Mouse (Mus musculus) monocyte, adult 5-6 weeks (primary cell): ENCODE data around the gene Acox2. TPM values are rescaled to one million over a fixed set of nuclear protein-coding genes. Genes with fewer than 3 reads are reported as not detected.
"Not testable (repeated sequence)": the region's sequence is repeated elsewhere in the genome, so short reads cannot be mapped to it uniquely, and the experiment has no call there.

Source experiments
- ATAC-seq: fragments of 153-309, 156-312 bp; replicated peaks from 2 replicates; pipeline ENCODE4 v1.8.0; 2017; ENCODE audit warnings: mild to moderate bottlenecking; ENCODE audit not compliant: low TSS enrichment, insufficient number of reproducible peaks, severe bottlenecking, poor library complexity, low FRiP score
- total RNA-seq: library from RNA; stranded (forward); fragments of 200-1000, 200-491, 200-594 nt; gene quantifications from 3 replicates; pipeline ENCODE4 v1.2.3, GENCODE M21; 2017

Gene Acox2
- not detected in 3 replicates for total RNA-seq

GRCm38 (mm10) chr14:8259166-8259565 is at the start of gene Acox2:
TSS of gene Acox2 (minus strand) at chr14:8259353.
- no peak for ATAC-seq

GRCm38 (mm10) chr14:8308650-8309049 is 49.5 kb upstream of the Acox2 start:
- ATAC-seq, result no peak

- ATAC-seq, result no peak
These were observed 47.7 kb upstream of the Acox2 start for GRCm38 (mm10) chr14:8306884-8307283.

DNA sequence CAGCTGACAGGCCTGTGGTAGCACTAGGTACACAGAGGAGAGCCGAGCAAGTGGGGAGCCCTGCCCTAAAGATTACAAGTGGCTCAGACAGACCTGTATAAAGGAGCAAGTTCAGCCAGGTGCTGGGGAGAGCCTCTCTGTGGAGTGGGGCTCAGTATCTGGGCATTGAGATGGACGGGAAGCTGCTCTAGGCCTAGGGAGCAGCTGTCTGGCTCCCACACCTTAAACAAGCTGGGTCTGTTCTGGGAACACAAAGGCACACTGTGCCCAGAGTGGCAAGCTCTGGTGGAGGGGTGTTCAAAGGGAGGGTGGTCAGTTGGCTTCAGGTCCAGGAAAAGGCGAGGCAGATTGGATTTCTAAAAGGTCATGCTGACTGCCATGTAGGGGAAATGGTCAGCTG is 45.9 kb upstream of the Acox2 start:
- ATAC-seq, result no peak

DNA sequence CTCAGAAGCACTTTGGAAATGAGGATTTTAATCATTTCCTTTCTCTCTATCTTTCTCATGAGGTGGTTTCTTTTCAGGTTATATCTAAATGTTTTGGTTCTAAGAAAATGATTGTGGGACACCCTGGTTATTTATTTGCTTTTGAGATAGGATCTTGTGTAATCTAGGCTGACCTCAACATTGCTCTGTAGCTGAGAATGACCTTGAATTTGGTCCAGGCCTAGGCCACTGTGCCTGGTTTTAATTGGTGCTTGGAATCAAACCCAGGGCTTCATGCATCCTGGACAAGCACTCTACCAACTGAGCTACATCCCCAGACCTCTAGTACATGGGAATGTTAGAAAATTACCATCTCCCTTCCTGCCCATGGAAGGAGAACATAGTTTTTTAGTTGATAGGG is 44.9 kb upstream of the Acox2 start:
- ATAC-seq, result no peak

DNA sequence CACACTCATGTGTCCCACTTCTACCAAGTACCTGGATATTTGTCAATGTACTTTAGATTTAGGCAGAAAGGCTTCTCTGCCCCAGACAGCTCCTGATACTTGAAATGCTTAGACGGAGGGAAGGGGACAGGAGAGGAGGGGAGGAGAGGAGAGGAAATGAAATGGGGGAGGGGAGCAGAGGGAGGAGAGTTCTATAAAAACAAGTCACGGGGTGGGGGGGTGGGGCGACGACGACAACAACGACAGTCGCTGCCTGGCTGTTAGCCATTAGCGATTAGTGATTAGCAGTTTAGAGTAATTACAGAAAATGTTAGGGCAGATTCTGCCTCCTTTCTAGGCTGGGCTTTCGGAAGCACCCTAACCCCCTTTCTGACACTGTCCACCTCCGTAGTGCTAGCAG is 43.5 kb upstream of the Acox2 start:
- ATAC-seq, result no peak

GRCm38 (mm10) chr14:8300281-8300680 is 41.1 kb upstream of the Acox2 start:
- no peak for ATAC-seq

DNA sequence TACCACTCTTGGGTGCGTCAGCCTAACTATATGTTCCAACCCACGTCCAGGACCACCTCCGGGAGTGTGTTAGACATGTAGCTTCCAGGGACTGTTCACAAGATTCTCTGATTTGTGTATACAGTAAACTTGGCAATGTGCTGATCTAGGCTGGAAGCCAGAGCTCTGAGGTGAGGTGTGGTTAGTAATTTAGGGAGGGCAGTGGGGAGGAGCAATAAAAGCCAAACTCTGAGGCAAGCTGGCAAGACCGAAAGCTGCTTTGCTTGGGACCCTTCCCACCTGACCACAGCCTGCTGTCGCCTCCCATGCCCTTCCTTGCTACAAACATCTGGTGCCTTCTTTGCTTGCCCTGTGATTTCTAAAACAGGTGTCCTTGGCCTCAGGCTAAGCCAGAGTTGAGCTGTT is 38.7 kb upstream of the Acox2 start:
- no peak for ATAC-seq

GRCm38 (mm10) chr14:8294257-8294656 is 35.1 kb upstream of the Acox2 start:
- ATAC-seq, result no peak

DNA sequence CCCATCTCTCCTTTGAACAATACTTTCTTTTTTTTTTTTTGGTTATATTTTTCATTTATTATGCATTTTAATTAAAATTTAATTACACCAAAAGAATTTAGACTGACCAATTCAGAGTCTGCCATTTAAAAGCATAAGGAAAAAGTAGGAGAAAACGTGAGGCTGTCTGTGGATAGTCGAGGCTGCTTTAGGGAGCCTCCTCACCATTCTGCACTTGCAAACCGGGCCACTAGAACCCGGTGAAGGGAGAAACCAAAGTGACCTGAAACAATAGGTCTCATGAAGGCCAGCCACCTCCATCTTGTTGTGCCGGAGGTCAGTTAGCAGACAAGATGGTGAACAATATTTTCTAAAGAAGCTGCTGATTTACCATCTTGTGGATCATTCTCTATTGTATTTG is 27.4 kb upstream of the Acox2 start:
- peak; percentile 100 for ATAC-seq

DNA sequence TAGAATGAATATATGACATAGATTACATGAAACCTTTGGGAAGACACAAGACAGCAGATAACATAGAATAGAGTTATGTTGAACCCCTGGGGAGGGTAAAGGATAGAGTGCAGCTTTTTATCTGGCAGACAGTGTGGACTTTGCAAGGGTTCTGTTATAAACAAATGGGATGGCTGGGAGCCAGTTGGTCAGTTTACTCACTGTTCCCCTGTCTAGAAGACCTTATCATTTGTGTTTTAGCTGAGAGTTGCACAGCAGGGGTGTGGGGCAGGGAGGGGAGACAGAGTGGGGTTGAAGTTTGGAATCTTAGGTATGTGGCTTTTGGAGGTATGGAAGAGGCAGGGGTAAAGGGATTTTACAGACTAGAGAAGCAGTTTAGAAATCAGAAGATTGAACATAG is 24.6 kb upstream of the Acox2 start:
- no peak for ATAC-seq

DNA sequence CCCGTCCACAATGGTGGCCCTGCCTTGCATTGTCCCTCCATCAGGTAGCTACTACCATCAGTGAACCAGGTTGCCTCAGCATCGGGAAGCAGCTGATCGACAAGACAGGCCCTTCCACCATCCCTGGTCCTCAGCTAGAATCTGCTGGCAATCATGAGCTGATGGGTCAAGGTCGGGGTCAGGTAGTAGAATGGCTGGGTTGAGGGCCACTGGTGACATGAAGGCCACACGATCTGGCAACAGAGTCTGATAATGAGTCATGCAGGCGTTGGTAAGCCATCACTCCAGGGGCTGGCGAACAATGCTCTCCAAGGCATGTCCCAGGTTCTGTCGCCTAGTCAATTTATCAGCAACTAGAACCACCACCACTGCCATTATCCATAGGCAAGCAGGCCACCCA is 12.1 kb upstream of the Acox2 start:
- not testable (repeated sequence) for ATAC-seq

DNA sequence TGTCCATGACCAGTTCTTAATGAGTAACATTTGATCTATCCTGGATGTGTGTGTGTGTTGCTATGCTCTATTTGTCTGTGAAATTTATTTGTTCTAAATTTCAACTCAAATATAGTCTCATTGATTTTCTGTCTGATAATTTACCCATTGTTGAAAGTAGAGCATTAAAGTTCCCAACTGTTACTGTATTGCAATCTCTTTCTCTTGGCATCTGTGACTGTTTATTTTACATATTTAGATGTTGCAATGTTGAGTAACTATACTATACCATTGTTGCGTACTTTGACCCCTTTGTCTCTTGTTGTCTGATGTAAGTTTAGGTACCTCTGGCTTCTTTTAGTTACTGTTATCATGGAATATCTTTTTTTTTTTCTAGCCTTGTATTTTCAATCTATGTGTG is 5.2 kb upstream of the Acox2 start:
- no peak for ATAC-seq

DNA sequence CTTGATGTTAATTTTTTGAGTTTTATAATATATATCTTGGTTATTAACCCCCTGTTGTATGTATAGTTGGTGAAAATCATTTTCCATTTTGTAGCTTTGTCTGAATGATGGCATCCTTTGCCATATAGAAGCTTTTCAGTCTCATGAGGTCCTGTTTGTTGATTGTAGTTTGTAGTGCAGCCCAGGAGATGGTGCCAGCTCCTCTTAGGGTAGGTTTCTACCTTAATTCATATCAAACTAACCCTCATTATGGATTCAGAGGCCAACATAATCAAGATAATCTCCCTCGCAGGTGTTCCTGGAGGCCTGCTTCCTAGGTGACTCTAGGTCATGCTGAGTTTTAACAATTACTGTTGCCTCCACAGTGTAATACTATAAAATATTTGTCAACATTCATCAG is 3.1 kb upstream of the Acox2 start:
- ATAC-seq, result no peak

DNA sequence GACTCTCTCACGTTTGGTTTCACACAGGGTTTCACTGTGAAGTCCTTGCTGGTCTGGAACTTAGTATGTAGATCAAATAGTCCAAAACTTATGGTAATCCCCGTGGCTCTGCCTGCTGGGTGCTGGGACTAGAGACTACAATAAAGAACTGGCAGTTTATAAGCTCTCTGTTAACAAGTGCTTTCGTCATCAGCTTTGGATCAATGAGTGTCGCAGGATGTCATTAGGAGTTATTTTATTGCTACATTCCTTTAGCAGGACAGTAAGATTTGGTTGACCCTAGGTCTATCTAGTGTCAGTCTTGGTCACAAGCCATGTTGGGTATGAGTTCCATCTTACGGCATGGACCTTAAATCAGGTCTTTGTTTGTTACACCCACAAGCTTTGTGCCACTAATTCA is 1.1 kb upstream of the Acox2 start:
- no peak for ATAC-seq

GRCm38 (mm10) chr14:8258752-8259151 is 401 bp downstream of the Acox2 start:
- no peak for ATAC-seq

GRCm38 (mm10) chr14:8258335-8258627 is 872 bp downstream of the Acox2 start:
- ATAC-seq, result no peak

DNA sequence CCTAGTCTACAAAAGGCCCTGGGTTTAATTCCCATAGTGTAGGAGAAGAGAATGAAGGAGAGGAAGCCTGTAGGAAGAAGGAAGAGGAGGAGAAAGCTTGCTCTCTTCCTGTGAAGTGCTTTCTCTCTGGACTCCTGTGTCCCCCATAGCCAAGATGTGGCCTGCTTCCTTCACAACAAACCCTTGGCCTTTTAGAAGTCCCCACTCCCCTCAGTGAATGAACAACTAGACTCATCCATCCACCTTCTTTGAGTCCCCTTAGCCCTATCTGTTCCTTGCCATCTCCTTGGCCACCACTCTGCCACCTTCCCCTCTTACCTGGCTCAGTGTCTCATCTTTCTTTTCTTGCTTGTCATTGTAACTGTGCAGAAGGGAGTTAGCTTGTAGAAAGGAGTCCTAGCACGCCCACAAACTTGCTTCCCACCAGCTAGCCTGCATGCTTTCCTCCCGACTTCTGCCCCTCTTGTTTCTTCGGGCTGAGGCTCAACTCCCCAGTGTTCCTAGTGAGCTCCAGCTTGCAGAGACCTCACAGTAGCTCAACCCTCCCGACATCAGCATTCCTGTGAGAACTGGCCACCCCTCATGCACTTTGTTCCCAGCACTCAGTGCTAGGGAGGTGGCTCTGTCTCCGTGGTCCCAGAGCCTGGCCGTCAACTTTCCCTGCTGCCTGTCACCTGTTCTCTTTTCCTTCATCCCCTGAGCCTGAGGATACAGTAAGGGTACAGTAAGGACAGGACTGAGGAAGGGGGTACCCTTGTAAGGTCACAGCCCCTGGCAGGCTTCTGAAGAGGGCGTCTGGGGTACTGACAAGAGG is 1.4 kb downstream of the Acox2 start:
- no peak for ATAC-seq

DNA sequence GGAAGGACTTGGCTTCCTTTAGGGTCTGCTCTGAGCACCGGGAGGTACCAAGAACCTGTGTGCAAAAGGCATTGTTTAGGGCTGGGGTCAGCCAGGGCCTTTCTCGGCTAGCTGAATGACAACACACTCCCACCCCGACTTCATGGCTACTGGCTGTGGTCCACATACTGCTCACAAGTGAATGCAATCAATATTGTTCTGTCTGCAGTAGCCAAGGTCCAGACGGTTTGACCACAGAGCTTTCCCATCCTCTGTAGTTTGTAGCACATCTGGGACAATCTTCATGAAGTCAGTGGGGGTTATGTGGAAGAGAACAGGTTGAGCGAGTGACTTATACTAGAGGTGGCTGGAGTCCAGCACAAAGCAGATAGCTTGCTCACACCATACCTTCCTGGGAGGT is 2.3 kb downstream of the Acox2 start:
- ATAC-seq, result no peak

- no peak for ATAC-seq
These were observed 3.1 kb downstream of the Acox2 start for GRCm38 (mm10) chr14:8256072-8256471.

DNA sequence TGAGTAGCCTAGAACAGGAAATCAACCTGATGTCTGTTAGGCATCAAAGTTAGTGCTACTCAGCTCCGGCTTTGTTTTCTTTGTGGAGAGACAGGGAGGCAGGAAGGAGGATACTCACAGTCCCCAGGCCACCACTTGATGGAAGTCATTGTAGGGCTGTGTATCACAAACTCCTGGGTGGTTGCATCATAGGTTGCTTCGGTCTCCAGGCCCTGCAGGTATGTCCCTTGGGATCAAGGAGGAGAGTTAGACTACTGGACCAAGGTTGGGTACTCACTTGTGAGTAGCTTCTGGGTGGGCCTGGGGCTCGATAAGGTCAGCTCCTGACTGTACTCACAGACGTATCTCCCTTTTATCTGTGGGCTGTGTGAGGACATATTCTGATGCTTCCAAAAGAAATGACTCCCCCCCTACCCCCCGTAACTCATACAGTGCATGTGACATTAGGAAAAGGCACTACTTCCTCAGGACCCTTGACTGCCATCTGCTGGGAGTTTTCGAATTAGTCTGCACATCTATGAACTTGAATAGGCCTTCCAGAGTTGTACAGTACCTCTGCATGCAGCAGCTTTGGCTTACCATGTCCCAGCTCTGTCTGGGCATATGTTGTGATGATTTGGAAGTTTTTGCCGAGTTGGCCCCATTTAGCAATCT is 4.0 kb downstream of the Acox2 start:
- no peak for ATAC-seq
